In genomic region chr4:129544106-129544505, GRCm38 (mm10) we compare ENCODE assay signal across 29 mouse cellular contexts. TPM values are rescaled to one million over a fixed set of nuclear protein-coding genes. Genes with fewer than 3 reads are reported as not detected.
"Had no signal": no experiment of that assay in that cellular context is flagged by ENCODE, and none has a peak within 500 bp of the region (broad histone marks: within the 10 kb centered on the region; RNA-seq: fewer than 3 reads in every experiment).

No protein-coding gene starts in this region.

- H3K4me2 ChIP-seq: lung, embryonic 14.5 days; midbrain, embryonic 13.5 days; neural tube, embryonic 15.5 days; stomach, embryonic 15.5 days had no signal

- H3K27ac ChIP-seq: kidney, postnatal 0 days; layer of hippocampus, adult 2 months; left cerebral cortex, adult 2 months; liver, embryonic 13.5 days; midbrain, embryonic 10.5 days; midbrain, embryonic 13.5 days; neural tube, embryonic 15.5 days; stomach, embryonic 15.5 days had no signal

- H3K9me3 ChIP-seq: liver, embryonic 13.5 days; megakaryocyte, embryonic 14.5 days; midbrain, embryonic 10.5 days; midbrain, embryonic 13.5 days; neural tube, embryonic 15.5 days; stomach, embryonic 15.5 days had no signal

- H3K9ac ChIP-seq: liver, embryonic 13.5 days; liver, postnatal 0 days; lung, embryonic 14.5 days; midbrain, embryonic 13.5 days; neural tube, embryonic 15.5 days; stomach, embryonic 15.5 days had no signal

- H3K27me3 ChIP-seq: liver, embryonic 13.5 days; megakaryocyte, embryonic 14.5 days; midbrain, embryonic 13.5 days; neural tube, embryonic 15.5 days; stomach, embryonic 15.5 days had no signal

- ATAC-seq: intestine, postnatal 0 days; liver, postnatal 0 days; lung, postnatal 0 days; midbrain, embryonic 13.5 days; midbrain, embryonic 16.5 days had no signal

- DNase-seq: kidney, adult 2 months; kidney, postnatal 25 days; layer of hippocampus, postnatal 36 days; liver, embryonic 13.5 days; liver, postnatal 0 days; lung, embryonic 14.5 days; lung, postnatal 36 days; right cerebral cortex, adult 18-20 months; right cerebral cortex, postnatal 14 days; right cerebral cortex, postnatal 4 days; thymus, postnatal 25 days had no signal

- H3K4me3 ChIP-seq: layer of hippocampus, adult 2 months; left cerebral cortex, adult 2 months; megakaryocyte, embryonic 14.5 days; midbrain, embryonic 10.5 days; midbrain, embryonic 13.5 days; neural tube, embryonic 15.5 days; stomach, embryonic 15.5 days had no signal

RNA-seq across cellular contexts. Expression of gene Fam167b, which starts 34.2 kb away (rescaled TPM):
- total RNA-seq: layer of hippocampus, postnatal 10 days; left cerebral cortex, postnatal 36 days; monocyte, adult 5-6 weeks had no signal
- polyA plus RNA-seq: neural tube, embryonic 15.5 days had no signal

RNA-seq across cellular contexts. Expression of gene Fam229a, which starts 53.1 kb away (rescaled TPM):
- total RNA-seq: layer of hippocampus, adult 2 months; layer of hippocampus, postnatal 36 days; left cerebral cortex, postnatal 36 days; monocyte, adult 5-6 weeks had no signal
- polyA plus RNA-seq: kidney, embryonic 14.5 days; limb, embryonic 11.5 days; limb, embryonic 14.5 days; lung, embryonic 14.5 days; midbrain, embryonic 10.5 days; midbrain, embryonic 13.5 days; neural tube, embryonic 11.5 days had no signal
